Mouse (Mus musculus) adrenal gland, adult (tissue): Measurements from ENCODE around the gene Olfr1443.

Source experiments
- DNase-seq, 2 experiments: peaks; one replicate each; pipeline ENCODE4 v3.0.0; 2022 to 2023; ENCODE audit warnings: low spot score in 1 of 2; ENCODE audit not compliant: inconsistent age in 2 of 2

Gene Olfr1443

DNA sequence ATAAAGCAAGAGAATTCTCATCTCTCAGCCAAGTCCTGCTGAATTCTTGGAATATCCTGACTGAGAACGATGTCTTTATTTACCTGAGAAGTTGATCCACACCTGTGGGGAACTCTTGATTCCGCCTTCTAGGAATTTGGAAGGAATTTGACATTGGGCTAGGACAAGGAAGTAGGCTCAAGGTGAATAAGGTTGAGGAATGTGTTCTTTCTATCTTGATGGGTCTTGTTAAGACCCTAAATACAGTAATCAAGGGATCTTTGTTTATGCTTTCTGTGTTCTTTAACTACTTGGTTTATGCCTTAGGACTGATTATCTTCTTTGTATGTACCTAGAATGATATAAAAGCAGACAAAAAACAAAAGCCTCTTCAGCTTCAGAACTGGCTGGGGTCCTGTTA is 54.0 kb downstream of the Olfr1443 start:
- no peak for DNase-seq
